Mouse (Mus musculus): ENCODE measurements around the gene Ly75. TPM values are rescaled to one million over a fixed set of nuclear protein-coding genes. Genes with fewer than 3 reads are reported as not detected.

Ly75 gene
- total RNA-seq, 2 experiments from 2014 or later: 1.3 to 1.4 TPM

GRCm38 (mm10) chr2:60259186-60259585, 123.9 kb downstream of the Ly75 start:
- intact Hi-C loops (cut with DNase I): loop anchor here (5.0 kb wide), 1 partner anchor 1198 kb away; no protein-coding TSS in a partner anchor
- no peak for DNase-seq

GRCm38 (mm10) chr2:60256751-60257150, 126.4 kb downstream of the Ly75 start:
- intact Hi-C loops (cut with DNase I): loop anchor here (5.0 kb wide), 1 partner anchor 1201 kb away; no protein-coding TSS in a partner anchor
- DNase-seq: no peak

GRCm38 (mm10) chr2:60253506-60253905, 129.6 kb downstream of the Ly75 start:
- DNase-seq: no peak
- intact Hi-C loops (cut with DNase I): no loop called here

- no peak for DNase-seq
- intact Hi-C loops (cut with DNase I): no loop called here
Observed at GRCm38 (mm10) chr2:60252782-60253181, 130.3 kb downstream of the Ly75 start.

Other genes starting within 250 kb of the Ly75 start
- 10 to 100 TPM; 55.6 to 60.3 TPM for gene Baz2b, start 173.5 kb downstream of the Ly75 start, total RNA-seq (2021)
- 10 to 100 TPM; 47.4 to 52.6 TPM for gene March7, start 173.4 kb downstream of the Ly75 start, total RNA-seq (2021)
- 10 to 100 TPM; 12.3 to 12.8 TPM for gene Cd302, start 98.8 kb downstream of the Ly75 start, total RNA-seq (2021)
- 1 to 10 TPM; 2.1 to 2.4 TPM for gene Pla2r1, start 170.0 kb upstream of the Ly75 start, total RNA-seq (2021)